Mouse (Mus musculus) gastrocnemius, postnatal 25 days (tissue): ENCODE results near the gene Baiap2l1. TPM values are rescaled to one million over a fixed set of nuclear protein-coding genes. Genes with fewer than 3 reads are reported as not detected.

Experiments
- DNase-seq: peaks from one replicate; pipeline ENCODE4 v3.0.0; 2022
- total RNA-seq, 2 experiments: library from RNA; stranded (reverse); gene quantifications; 1 replicate in 1 of 2; 2 replicates in 1 of 2; pipeline ENCODE4 v1.2.3; 2021

The Baiap2l1 gene
- total RNA-seq, 2 experiments from 2014 or later, result 0.35 to 0.84 TPM

GRCm38 (mm10) chr5:144286591-144287266, 71.2 kb downstream of the Baiap2l1 start:
- no peak for DNase-seq

GRCm38 (mm10) chr5:144284599-144284998, 73.3 kb downstream of the Baiap2l1 start:
- no peak for DNase-seq

GRCm38 (mm10) chr5:144283551-144284031, 74.3 kb downstream of the Baiap2l1 start:
- DNase-seq, result no peak

GRCm38 (mm10) chr5:144282470-144283260, 75.2 kb downstream of the Baiap2l1 start:
- DNase-seq, result no peak

GRCm38 (mm10) chr5:144279926-144280325, 78.0 kb downstream of the Baiap2l1 start:
- no peak for DNase-seq

GRCm38 (mm10) chr5:144279081-144279541, 78.8 kb downstream of the Baiap2l1 start:
- DNase-seq, result no peak

DNA sequence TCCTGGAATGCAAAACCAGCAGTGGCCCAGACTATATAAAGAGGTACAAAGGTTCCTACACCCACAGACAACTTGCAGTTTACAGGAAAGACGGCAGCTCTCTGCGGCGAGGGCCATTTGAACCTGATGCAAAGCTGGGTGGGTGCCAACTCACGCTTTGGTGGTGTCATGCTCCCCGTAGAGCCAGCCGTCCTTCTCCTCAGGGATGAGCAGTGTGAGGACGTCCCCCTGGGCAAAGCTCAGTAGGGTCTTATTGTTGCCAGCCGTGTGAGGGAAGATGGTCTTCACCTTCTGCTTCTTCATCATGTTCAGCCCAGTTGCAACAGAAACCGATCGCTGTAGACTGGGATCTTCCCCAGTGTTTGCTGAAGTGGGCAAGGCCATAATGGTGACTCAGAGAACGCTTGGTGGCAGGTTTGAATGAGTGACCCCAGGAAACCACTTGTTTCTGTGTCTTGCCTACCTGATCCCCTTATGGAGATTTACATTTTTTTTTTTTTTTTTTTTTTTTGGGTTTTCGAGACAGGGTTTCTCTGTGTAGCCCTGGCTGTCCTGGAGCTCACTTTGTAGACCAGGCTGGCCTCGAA, 79.4 kb downstream of the Baiap2l1 start:
- DNase-seq, result no peak

- DNase-seq, result no peak
These were observed 80.8 kb downstream of the Baiap2l1 start for GRCm38 (mm10) chr5:144276898-144277630.

DNA sequence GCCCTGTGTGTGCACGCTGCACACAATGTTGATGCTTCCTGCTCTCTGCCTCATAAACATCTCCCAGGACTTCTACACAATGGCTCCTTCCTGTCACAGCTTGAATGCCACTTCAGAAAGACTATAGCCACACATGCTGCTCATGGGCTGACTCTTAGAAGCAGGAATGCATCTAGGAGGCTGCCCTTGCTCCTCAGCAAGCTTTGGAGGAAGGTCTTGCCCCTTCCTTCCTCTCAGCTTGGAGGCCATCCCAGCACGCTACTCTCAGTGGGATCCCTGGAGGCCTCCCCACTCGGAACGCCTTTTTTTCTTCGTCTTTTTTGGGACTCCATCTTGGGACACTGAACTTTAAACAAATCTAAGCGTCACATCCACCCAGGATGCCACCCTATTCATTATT, 83.0 kb downstream of the Baiap2l1 start:
- peak; percentile 26 for DNase-seq

DNA sequence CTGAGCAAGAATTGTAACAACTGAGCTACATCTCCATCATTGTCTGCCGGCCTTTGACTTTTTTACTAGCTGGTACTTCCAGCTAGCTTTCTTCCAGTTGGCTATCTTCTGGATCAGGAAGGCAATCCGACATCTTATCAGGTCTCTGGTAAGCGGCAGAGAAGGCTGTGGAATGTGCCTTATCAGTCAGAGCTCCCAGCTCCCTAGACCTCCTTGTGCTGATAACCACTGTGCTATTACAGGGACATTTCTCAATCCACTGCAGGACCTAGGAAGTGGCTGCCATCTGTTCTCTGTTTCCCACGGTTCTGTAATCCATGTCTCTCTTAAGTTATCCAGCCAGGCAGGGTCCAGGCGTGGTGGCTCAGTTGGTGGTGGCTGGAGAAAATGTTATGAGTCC, 86.1 kb downstream of the Baiap2l1 start:
- DNase-seq, result no peak

GRCm38 (mm10) chr5:144271118-144271517, 86.8 kb downstream of the Baiap2l1 start:
- no peak for DNase-seq

DNA sequence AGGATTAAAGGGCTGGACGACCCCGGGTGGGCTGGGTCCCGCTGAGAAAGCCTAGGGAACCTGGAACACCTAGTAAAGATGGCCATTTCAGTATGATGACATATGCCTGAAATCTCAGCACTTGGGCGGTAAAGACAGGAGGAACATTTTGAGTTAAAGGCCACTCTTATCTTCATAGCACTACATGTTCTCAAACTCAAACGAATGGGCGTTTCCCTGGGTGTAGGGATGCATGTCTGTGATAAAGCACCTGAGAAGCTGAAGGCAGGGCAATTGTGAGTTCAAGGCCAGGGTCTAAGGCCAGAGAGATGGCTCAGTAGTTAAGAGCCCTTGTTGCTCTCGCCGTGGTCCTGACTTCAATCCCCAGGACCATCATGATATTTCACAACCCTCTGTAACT, 87.5 kb downstream of the Baiap2l1 start:
- no peak for DNase-seq

DNA sequence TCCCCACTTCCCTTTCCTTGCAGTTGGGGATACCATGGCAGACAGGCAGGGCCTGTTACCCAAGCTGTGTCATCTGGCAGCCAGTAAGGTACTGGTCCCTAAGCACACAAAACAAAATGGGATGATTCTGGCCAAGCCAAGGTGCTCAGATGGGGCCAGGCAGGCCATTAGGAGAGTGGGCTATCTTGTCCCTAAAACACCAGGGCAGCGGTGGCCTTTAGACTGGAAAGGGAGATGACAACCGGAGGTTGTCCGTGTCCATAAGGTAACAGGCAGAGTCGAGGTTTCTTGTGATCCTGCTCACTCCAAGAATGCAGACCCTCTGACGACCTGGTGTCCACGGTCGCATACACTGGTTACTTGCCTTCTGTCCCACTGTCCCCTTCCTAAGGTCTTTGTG, 88.0 kb downstream of the Baiap2l1 start:
- no peak for DNase-seq

GRCm38 (mm10) chr5:144267535-144268241, 90.2 kb downstream of the Baiap2l1 start:
- peak; percentile 36 for DNase-seq

DNA sequence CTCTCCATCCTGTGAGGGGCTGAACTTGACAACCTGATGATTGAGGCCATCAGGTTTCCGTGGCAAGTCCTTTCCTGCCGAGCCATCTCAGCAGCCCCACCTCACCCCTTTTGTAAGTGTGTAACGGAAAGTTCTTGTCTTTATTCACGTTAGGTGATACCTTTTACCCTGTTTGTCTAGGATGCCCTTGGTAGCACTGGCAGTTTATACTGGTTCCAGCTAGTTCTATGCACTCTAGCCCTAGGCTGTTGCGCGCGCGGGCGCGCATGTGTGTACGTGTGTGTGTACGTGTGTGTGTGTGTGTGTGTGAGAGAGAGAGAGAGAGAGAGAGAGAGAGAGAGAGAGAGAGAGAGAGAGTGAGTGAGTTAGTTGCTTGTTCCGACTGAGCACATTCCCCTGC, 94.4 kb downstream of the Baiap2l1 start:
- no peak for DNase-seq

GRCm38 (mm10) chr5:144263082-144263481, 94.8 kb downstream of the Baiap2l1 start:
- no peak for DNase-seq

DNA sequence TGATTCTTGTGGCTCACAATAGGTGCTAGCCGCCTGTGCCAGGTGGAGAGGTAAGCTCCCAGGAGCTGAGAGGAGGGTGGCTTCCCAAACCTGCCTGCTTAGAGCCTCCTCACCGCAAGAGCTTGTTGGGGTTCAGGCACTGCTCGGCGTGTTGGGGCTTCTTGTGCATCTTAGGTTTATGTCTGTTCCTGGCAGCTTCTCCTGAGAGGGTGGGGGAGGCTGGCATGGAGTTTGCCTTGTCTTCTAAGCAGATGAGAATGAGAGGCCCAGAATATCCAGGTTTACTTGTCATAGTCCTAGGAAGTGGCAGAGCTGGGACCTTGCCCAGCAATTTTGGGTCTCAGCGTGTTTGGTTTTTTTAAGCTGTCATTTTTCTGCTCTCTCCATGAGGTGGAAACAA, 96.1 kb downstream of the Baiap2l1 start:
- DNase-seq, result no peak

DNA sequence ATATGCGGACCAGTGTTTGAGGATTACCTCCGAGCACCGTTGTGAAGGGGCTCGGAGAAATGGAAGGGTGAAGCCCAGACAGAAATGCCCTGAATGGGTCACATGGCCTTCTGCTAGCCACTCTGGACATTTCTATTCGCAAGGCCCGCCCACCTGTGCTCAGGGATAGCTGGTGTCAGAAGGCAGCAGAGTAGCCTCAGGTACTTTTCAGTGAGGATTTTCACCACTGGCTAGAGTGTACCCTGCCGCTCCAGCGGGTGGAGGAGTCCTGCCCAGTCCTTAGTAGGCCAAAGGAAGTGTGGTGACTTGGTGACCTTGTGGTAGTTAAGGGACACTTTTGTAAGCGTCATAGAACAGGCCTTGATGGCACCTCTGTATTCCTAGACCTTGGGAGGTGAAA, 96.6 kb downstream of the Baiap2l1 start:
- no peak for DNase-seq

- no peak for DNase-seq
These were observed 97.4 kb downstream of the Baiap2l1 start for GRCm38 (mm10) chr5:144260464-144260863.

- no peak for DNase-seq
These were observed 98.7 kb downstream of the Baiap2l1 start for GRCm38 (mm10) chr5:144259228-144259627.

DNA sequence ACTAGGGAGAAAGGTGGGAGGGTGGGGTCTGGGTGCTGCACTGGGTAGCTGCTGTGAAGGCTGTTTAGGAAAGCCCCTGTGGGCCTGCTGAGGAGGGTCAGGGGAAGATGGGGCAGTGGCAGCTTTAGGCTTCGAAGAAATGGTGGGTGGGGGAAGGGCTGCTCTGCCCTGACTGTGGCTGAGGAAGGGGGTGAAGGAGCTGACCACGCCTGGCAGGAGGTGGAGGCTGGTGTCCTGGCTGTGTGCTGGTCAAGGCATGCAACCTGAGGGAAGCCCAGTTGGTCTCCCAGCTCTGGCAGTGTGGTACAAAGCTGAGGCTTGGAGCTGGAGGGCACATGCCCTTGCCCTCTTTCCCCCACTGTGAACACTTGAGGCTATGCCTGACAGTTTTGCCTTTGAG, 99.2 kb downstream of the Baiap2l1 start:
- no peak for DNase-seq
